ENCODE assay signal across 7 mouse cellular contexts in genomic region chr10:7328262-7328661, GRCm38 (mm10).
"Had no signal": no experiment of that assay in that cellular context is flagged by ENCODE, and none has a peak within 500 bp of the region (broad histone marks: within the 10 kb centered on the region; RNA-seq: fewer than 3 reads in every experiment).

No protein-coding gene starts in this region.

- DNase-seq: lung, adult 2 months; lung, postnatal 14 days; lung, postnatal 36 days; right cerebral cortex, postnatal 14 days; thymus, adult 2 months; thymus, postnatal 25 days; thymus, postnatal 4 days had no signal
